Mouse (Mus musculus): ENCODE measurements around the gene Pde1b. TPM values are rescaled to one million over a fixed set of nuclear protein-coding genes. Genes with fewer than 3 reads are reported as not detected.
A peak's percentile ranks its signal among the peaks of the same experiment; 100 is the strongest.

Pde1b gene
- total and polyA plus RNA-seq, 3 experiments = 0.99 to 2.8 (median 1.0) TPM

GRCm38 (mm10) chr15:103536456-103536855 is 33.6 kb downstream of the Pde1b start:
- Histone ChIP-seq H3K79me2 (replicated peaks; ENCODE audit: control insufficient read depth, insufficient read depth, low read length) (no peaks in the 10 kb centered on the region), H3K27ac (no peak overlapping the region), H3K36me3 (ENCODE audit: control insufficient read depth, insufficient read depth, low read length) (no peaks in the 10 kb centered on the region), H3K9ac (ENCODE audit: low read depth, low read length) (no peak overlapping the region), H3K4me1 (ENCODE audit: control insufficient read depth, insufficient read depth, low read length) (no peaks in the 10 kb centered on the region), H3K27me3 (ENCODE audit: control insufficient read depth, insufficient read depth, low read length) (peaks cover 8% of the 10 kb centered on the region), H3K4me3 (no peak overlapping the region)
- no peak for DNase-seq
- WGBS = 34% methylated on average over 2 of the region's 2 CpGs
- intact Hi-C loops (cut with DNase I) = no loop called here
- TF ChIP-seq POLR2A (IDR thresholded peaks at IDR 0.05; ENCODE audit: insufficient read depth, low read depth, low read length) (no peak), CTCF (IDR thresholded peaks at IDR 0.05) (no peak), EP300 (IDR thresholded peaks at IDR 0.05; ENCODE audit: insufficient read depth, low read depth, low read length) (no peak)

- no peaks in the 10 kb centered on the region for H3K79me2 ChIP-seq (replicated peaks; ENCODE audit: control insufficient read depth, insufficient read depth, low read length)
- peak overlapping the region; percentile 5 for H3K9ac ChIP-seq (ENCODE audit: low read depth, low read length)
- intact Hi-C loops (cut with DNase I) = no loop called here
- WGBS = 3% methylated on average over 37 of the region's 37 CpGs
- DNase-seq = peak; percentile 43 to 49
- TF ChIP-seq EP300 (IDR thresholded peaks at IDR 0.05; ENCODE audit: insufficient read depth, low read depth, low read length) (no peak), CTCF (IDR thresholded peaks at IDR 0.05) (no peak), POLR2A (IDR thresholded peaks at IDR 0.05; ENCODE audit: insufficient read depth, low read depth, low read length) (no peak)
- peaks cover 8% of the 10 kb centered on the region for H3K27me3 ChIP-seq (ENCODE audit: control insufficient read depth, insufficient read depth, low read length)
- no peak overlapping the region for H3K27ac ChIP-seq
- H3K4me3 ChIP-seq = peak overlapping the region; percentile 50
- no peaks in the 10 kb centered on the region for H3K36me3 ChIP-seq (ENCODE audit: control insufficient read depth, insufficient read depth, low read length)
- no peaks in the 10 kb centered on the region for H3K4me1 ChIP-seq (ENCODE audit: control insufficient read depth, insufficient read depth, low read length)
Observed at GRCm38 (mm10) chr15:103537011-103537821, 34.4 kb downstream of the Pde1b start.

DNA sequence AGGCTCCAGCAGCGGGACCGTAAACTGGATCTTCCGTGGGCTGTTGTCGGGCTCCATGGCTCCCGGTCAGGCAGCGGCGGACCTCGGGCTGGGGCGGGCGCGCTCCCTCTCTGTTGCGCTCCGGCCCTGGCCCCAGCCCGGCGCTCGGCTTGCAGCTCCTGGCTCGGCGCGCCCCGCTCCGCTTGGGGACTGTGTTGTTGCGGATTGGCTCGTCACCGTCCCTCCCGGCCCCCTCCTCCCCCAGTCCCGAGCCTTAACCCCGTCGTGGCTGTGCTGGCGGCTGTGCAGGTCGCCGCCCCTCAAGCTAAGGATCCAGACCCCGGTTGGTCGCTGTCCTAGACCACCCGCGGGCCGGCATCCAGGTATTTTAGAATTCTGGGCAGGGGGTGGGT is 35.0 kb downstream of the Pde1b start, which contains the start of gene Ppp1r1a:
Gene Ppp1r1a (minus strand): TSS at position 182 of the 392 bp plus-strand sequence.
- under 1% methylated on average over 36 of the region's 36 CpGs for whole genome bisulfite sequencing
- intact Hi-C loops (cut with DNase I) = no loop called here
- Histone ChIP-seq H3K79me2 (replicated peaks; ENCODE audit: control insufficient read depth, insufficient read depth, low read length) (no peaks in the 10 kb centered on the region), H3K27ac (no peak within 1 kb of the TSS), H3K4me3 (peak within 1 kb of the TSS; percentile 50), H3K4me1 (ENCODE audit: control insufficient read depth, insufficient read depth, low read length) (no peaks in the 10 kb centered on the region), H3K36me3 (ENCODE audit: control insufficient read depth, insufficient read depth, low read length) (no peaks in the 10 kb centered on the region), H3K27me3 (ENCODE audit: control insufficient read depth, insufficient read depth, low read length) (peaks cover 8% of the 10 kb centered on the region), H3K9ac (ENCODE audit: low read depth, low read length) (peak within 1 kb of the TSS; percentile 5)
- DNase-seq = peak; percentile 44 to 53
- no peak for TF ChIP-seq CTCF (IDR thresholded peaks at IDR 0.05)
- no peak for TF ChIP-seq POLR2A (IDR thresholded peaks at IDR 0.05; ENCODE audit: insufficient read depth, low read depth, low read length)
- TF ChIP-seq EP300 (IDR thresholded peaks at IDR 0.05; ENCODE audit: insufficient read depth, low read depth, low read length) = no peak

GRCm38 (mm10) chr15:103539259-103539658 is 36.4 kb downstream of the Pde1b start:
- no peak overlapping the region for H3K27ac ChIP-seq

GRCm38 (mm10) chr15:103540646-103541045 is 37.8 kb downstream of the Pde1b start:
- intact Hi-C loops (cut with DNase I) = no loop called here
- Histone ChIP-seq H3K4me1 (ENCODE audit: control insufficient read depth, insufficient read depth, low read length) (no peaks in the 10 kb centered on the region), H3K27ac (no peak overlapping the region), H3K27me3 (ENCODE audit: control insufficient read depth, insufficient read depth, low read length) (peaks cover 8% of the 10 kb centered on the region), H3K4me3 (no peak overlapping the region), H3K9ac (ENCODE audit: low read depth, low read length) (no peak overlapping the region), H3K79me2 (replicated peaks; ENCODE audit: control insufficient read depth, insufficient read depth, low read length) (no peaks in the 10 kb centered on the region), H3K36me3 (ENCODE audit: control insufficient read depth, insufficient read depth, low read length) (no peaks in the 10 kb centered on the region)
- TF ChIP-seq CTCF (IDR thresholded peaks at IDR 0.05) = no peak
- peak in 1 of 2 experiments; percentile 5 for DNase-seq
- WGBS = 53% methylated on average over 1 of the region's 1 CpGs

More at GRCm38 (mm10) chr15:103539259-103539658, 36.4 kb downstream of the Pde1b start:
- Histone ChIP-seq H3K9ac (ENCODE audit: low read depth, low read length) (no peak overlapping the region), H3K36me3 (ENCODE audit: control insufficient read depth, insufficient read depth, low read length) (no peaks in the 10 kb centered on the region), H3K4me1 (ENCODE audit: control insufficient read depth, insufficient read depth, low read length) (no peaks in the 10 kb centered on the region), H3K79me2 (replicated peaks; ENCODE audit: control insufficient read depth, insufficient read depth, low read length) (no peaks in the 10 kb centered on the region), H3K27me3 (ENCODE audit: control insufficient read depth, insufficient read depth, low read length) (peaks cover 8% of the 10 kb centered on the region), H3K4me3 (no peak overlapping the region)
- TF ChIP-seq EP300 (IDR thresholded peaks at IDR 0.05; ENCODE audit: insufficient read depth, low read depth, low read length) = no peak
- no peak for TF ChIP-seq POLR2A (IDR thresholded peaks at IDR 0.05; ENCODE audit: insufficient read depth, low read depth, low read length)
- no peak for TF ChIP-seq CTCF (IDR thresholded peaks at IDR 0.05)
- WGBS = 71% methylated on average over 2 of the region's 2 CpGs
- intact Hi-C loops (cut with DNase I) = no loop called here
- DNase-seq = no peak

DNA sequence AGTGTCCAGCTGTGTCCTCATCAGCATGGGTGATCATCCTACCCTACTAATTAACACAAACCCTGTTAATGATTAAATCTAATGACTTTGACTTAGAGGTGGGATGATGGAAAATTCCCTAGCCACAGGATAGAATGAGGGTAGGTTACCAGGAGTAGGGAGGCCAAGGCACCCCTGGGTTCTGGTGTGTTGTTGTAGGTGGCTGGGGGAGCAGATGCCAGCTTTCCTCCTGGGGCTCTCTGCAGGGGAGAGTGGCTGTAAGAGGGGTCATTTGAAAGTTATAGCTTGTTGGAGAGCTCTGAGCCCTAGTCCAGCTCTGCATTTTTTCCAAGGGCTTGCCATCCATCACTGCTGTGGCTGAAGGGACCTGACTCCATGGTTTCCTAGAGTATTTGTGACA is 39.7 kb downstream of the Pde1b start:
- intact Hi-C loops (cut with DNase I) = no loop called here
- Histone ChIP-seq H3K4me1 (ENCODE audit: control insufficient read depth, insufficient read depth, low read length) (no peaks in the 10 kb centered on the region), H3K36me3 (ENCODE audit: control insufficient read depth, insufficient read depth, low read length) (no peaks in the 10 kb centered on the region), H3K9ac (ENCODE audit: low read depth, low read length) (no peak overlapping the region), H3K27ac (no peak overlapping the region), H3K4me3 (no peak overlapping the region), H3K79me2 (replicated peaks; ENCODE audit: control insufficient read depth, insufficient read depth, low read length) (no peaks in the 10 kb centered on the region), H3K27me3 (ENCODE audit: control insufficient read depth, insufficient read depth, low read length) (peaks cover 4% of the 10 kb centered on the region)
- DNase-seq = peak in 1 of 2 experiments; percentile 3
- no peak for TF ChIP-seq EP300 (IDR thresholded peaks at IDR 0.05; ENCODE audit: insufficient read depth, low read depth, low read length)
- TF ChIP-seq CTCF (IDR thresholded peaks at IDR 0.05) = no peak
- TF ChIP-seq POLR2A (IDR thresholded peaks at IDR 0.05; ENCODE audit: insufficient read depth, low read depth, low read length) = no peak
